Mouse (Mus musculus) left cerebral cortex, adult 8-10 months (tissue): ENCODE data around the gene Pknox2. TPM values are rescaled to one million over a fixed set of nuclear protein-coding genes. Genes with fewer than 3 reads are reported as not detected.

Experiments
- total RNA-seq, 4 experiments: library from RNA; stranded (reverse); gene quantifications; 2 replicates each; pipeline ENCODE4 v1.2.4; 2022

The Pknox2 gene
- total RNA-seq, 4 experiments from 2014 or later = 74.9 to 86.8 (median 78.3) TPM

Other genes starting within 250 kb of the Pknox2 start
- 10 to 100 TPM in 3 of 4 experiments, 1 to 10 TPM in 1; 8.7 to 11.5 (median 10.7) TPM for gene Tmem218, start 60.8 kb upstream of the Pknox2 start, total RNA-seq
- 1 to 10 TPM; 1.9 to 6.6 (median 3.7) TPM for gene Slc37a2, start 108.3 kb upstream of the Pknox2 start, total RNA-seq
- 1 to 10 TPM; 2.6 to 4.1 (median 3.0) TPM for gene Ccdc15, start 201.0 kb upstream of the Pknox2 start, total RNA-seq
- 10 to 100 TPM; 54.1 to 63.1 (median 57.4) TPM for gene Hepacam, start 219.9 kb upstream of the Pknox2 start, total RNA-seq